ENCODE assay signal across 11 mouse cellular contexts in the genomic region with DNA sequence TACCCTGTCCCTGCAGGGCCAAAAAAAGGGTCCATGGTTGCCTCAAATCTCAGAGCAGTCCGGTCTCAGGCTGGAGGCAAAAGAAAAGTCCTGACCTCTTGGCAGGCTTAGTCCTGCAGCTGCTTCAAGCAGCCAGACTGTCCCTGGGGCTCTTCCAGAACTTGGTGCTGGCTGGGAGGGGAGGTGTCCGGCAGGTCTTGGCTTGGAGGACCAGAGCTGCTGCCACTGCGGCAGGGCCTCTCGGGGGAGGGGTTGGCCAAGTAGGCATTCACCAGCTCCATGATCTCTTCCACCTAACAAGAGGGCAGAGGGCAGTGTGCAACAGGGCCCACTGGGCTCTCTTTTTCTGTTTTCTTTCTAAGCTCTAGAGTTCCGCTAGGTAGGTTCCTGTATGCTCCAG. TPM values are rescaled to one million over a fixed set of nuclear protein-coding genes. Genes with fewer than 3 reads are reported as not detected.
DNase-seq lines count a peak whose midpoint lies in the region; TF ChIP-seq lines count a peak whose summit lies in the region.
"Had no signal": no experiment of that assay in that cellular context is flagged by ENCODE, and none has a peak within 500 bp of the region (broad histone marks: within the 10 kb centered on the region; RNA-seq: fewer than 3 reads in every experiment).

No protein-coding gene starts in this region.

- H3K4me3 ChIP-seq in lung, adult 2 months (replicated peaks; ENCODE audit: extremely low read depth, low read depth, low read length): no peak overlapping the region
- no peak overlapping the region for H3K4me3 ChIP-seq in small intestine, adult 2 months (ENCODE audit: low read depth, low read length)
- H3K4me3 ChIP-seq: limb, embryonic 15.5 days had no signal

- 42% methylated on average over 5 of the region's 5 CpGs for WGBS in lung, adult 2 months
- 82% methylated on average over 5 of the region's 5 CpGs for WGBS in small intestine, adult 2 months

- no peak for TF ChIP-seq POLR2A in lung, adult 2 months (IDR thresholded peaks at IDR 0.05; ENCODE audit: borderline replicate concordance, extremely low read depth, low read depth, low read length)
- no peak for TF ChIP-seq POLR2A in small intestine, adult 2 months (IDR thresholded peaks at IDR 0.05; ENCODE audit: low read depth, low read length)

- peak; percentile 74 for DNase-seq in adrenal gland, adult 2 months
- DNase-seq in adrenal gland, adult 18-20 months (ENCODE audit: low spot score in 2 of 2): no peak
- peak; percentile 64 to 65 for DNase-seq in lung, adult 18-20 months
- DNase-seq in lung, adult 2 months: no peak
- peak; percentile 79 to 82 for DNase-seq in heart, postnatal 14 days
- DNase-seq in embryo, embryonic 11 days: no peak
- no peak for DNase-seq in spleen, postnatal 14 days (ENCODE audit: low spot score in 2 of 2)

- H3K27ac ChIP-seq in small intestine, adult 2 months (ENCODE audit: insufficient read depth, low read depth, low read length): peak overlapping the region; percentile 19; the same call in 1 of the 2 replicates
- H3K27ac ChIP-seq: hindbrain, embryonic 14.5 days; limb, embryonic 15.5 days had no signal

- no peak for TF ChIP-seq CTCF in lung, adult 2 months (IDR thresholded peaks at IDR 0.05; ENCODE audit: insufficient read depth, low read length)
- TF ChIP-seq CTCF in small intestine, adult 2 months (IDR thresholded peaks at IDR 0.05; ENCODE audit: extremely low read depth, insufficient read length, insufficient replicate concordance, low read depth, low read length): no peak

- intact Hi-C loops in heart, postnatal 14 days (cut with DNase I): no loop called here

- H3K4me1 ChIP-seq in lung, adult 2 months (ENCODE audit: control insufficient read depth, insufficient read depth, low read length): peaks cover 6% of the 10 kb centered on the region; the same call in 1 of the 2 replicates
- peaks cover 25% of the 10 kb centered on the region for H3K4me1 ChIP-seq in small intestine, adult 2 months (ENCODE audit: control insufficient read depth, insufficient read depth, insufficient read length, low read length)

- H3K27me3 ChIP-seq in small intestine, adult 2 months (ENCODE audit: control insufficient read depth, insufficient read depth, low read length): no peaks in the 10 kb centered on the region

- peaks cover 53% of the 10 kb centered on the region for H3K36me3 ChIP-seq in small intestine, adult 2 months (ENCODE audit: control insufficient read depth, insufficient read depth, low read length)

RNA-seq across cellular contexts. Expression of gene Tubg2, which starts 7.1 kb away (rescaled TPM):
- total RNA-seq in adrenal gland, adult 2 months (2021): 1 to 10 TPM; 6.2 to 7.5 TPM
- polyA plus RNA-seq in adrenal gland, adult 2 months (2012; rRNA removed): 5.5 and 6.0 TPM in 2 replicates
- 1 to 10 TPM; 5.9 to 6.4 TPM for total RNA-seq in adrenal gland, adult 18-20 months (2021)
- 2.4 and 3.2 TPM in 2 replicates for polyA plus RNA-seq in lung, adult 2 months (2012; rRNA removed)
- total RNA-seq in heart, postnatal 14 days (2021): 1 to 10 TPM; 2.2 to 2.9 TPM
- 1.1 and 2.2 TPM in 2 replicates for polyA plus RNA-seq in small intestine, adult 2 months (2012; rRNA removed)

RNA-seq across cellular contexts. Expression of gene Cntnap1, which starts 7.6 kb away (rescaled TPM):
- 1 to 10 TPM; 6.8 TPM for total RNA-seq in adrenal gland, adult 2 months (2021)
- polyA plus RNA-seq in adrenal gland, adult 2 months (2012; rRNA removed): 9.3 and 9.4 TPM in 2 replicates
- total RNA-seq in adrenal gland, adult 18-20 months (2021): 1 to 10 TPM; 6.4 to 7.3 TPM
- polyA plus RNA-seq in lung, adult 2 months (2012; rRNA removed): 2.6 and 2.7 TPM in 2 replicates
- 1 to 10 TPM; 1.4 to 2.1 TPM for total RNA-seq in heart, postnatal 14 days (2021)
- 2.7 and 2.8 TPM in 2 replicates for polyA plus RNA-seq in small intestine, adult 2 months (2012; rRNA removed)

RNA-seq across cellular contexts. Expression of gene Plekhh3, which starts 8.4 kb away (rescaled TPM):
- total RNA-seq in adrenal gland, adult 2 months (2021): 10 to 100 TPM; 19.4 to 39.7 TPM
- polyA plus RNA-seq in adrenal gland, adult 2 months (2012; rRNA removed): 112 and 122 TPM in 2 replicates
- total RNA-seq in adrenal gland, adult 18-20 months (2021): 10 to 100 TPM; 24.3 to 25.6 TPM
- polyA plus RNA-seq in lung, adult 2 months (2012; rRNA removed): 41.2 and 47.4 TPM in 2 replicates
- total RNA-seq in heart, postnatal 14 days (2021): 10 to 100 TPM; 26.6 to 26.9 TPM
- polyA plus RNA-seq in small intestine, adult 2 months (2012; rRNA removed): 33.0 and 84.5 TPM in 2 replicates

RNA-seq across cellular contexts. Expression of gene Ccr10, which starts 12.5 kb away (rescaled TPM):
- under 1 TPM; 0.26 to 0.83 TPM for total RNA-seq in adrenal gland, adult 2 months (2021)
- 0.84 and 1.6 TPM in 2 replicates for polyA plus RNA-seq in adrenal gland, adult 2 months (2012; rRNA removed)
- total RNA-seq in adrenal gland, adult 18-20 months (2021): under 1 TPM in 1 of 2 experiments, not detected in 1; 0.51 TPM
- polyA plus RNA-seq in lung, adult 2 months (2012; rRNA removed): 0.45 and 0.62 TPM in 2 replicates
- total RNA-seq in heart, postnatal 14 days (2021): not detected
- polyA plus RNA-seq in small intestine, adult 2 months (2012; rRNA removed): 18.4 and 25.7 TPM in 2 replicates
- polyA plus RNA-seq: embryonic facial prominence, embryonic 14.5 days had no signal

RNA-seq across cellular contexts. Expression of gene Tubg1, which starts 43.0 kb away (rescaled TPM):
- total RNA-seq in adrenal gland, adult 2 months (2021): 10 to 100 TPM; 42.9 to 43.0 TPM
- 15.2 and 42.7 TPM in 2 replicates for polyA plus RNA-seq in adrenal gland, adult 2 months (2012; rRNA removed)
- total RNA-seq in adrenal gland, adult 18-20 months (2021): 10 to 100 TPM; 32.9 to 37.0 TPM
- polyA plus RNA-seq in lung, adult 2 months (2012; rRNA removed): 10.7 and 14.4 TPM in 2 replicates
- total RNA-seq in heart, postnatal 14 days (2021): 10 to 100 TPM; 20.9 to 25.8 TPM
- polyA plus RNA-seq in small intestine, adult 2 months (2012; rRNA removed): 13.2 and 16.2 TPM in 2 replicates

Comparison
In these comparisons a context has a peak if more than half of its experiments do, and no peak if none do; other contexts are left out.
1. DNase-seq: peak in adrenal gland, adult 2 months (single experiment), lung, adult 18-20 months (2 of 2) and heart, postnatal 14 days (2 of 2); none in adrenal gland, adult 18-20 months (0 of 2), lung, adult 2 months (single experiment), embryo, embryonic 11 days (single experiment) and spleen, postnatal 14 days (0 of 2).